Mouse (Mus musculus) forebrain, embryonic 12.5 days (tissue): ENCODE data around the gene Obsl1. TPM values are rescaled to one million over a fixed set of nuclear protein-coding genes. Genes with fewer than 3 reads are reported as not detected.

Experiments
- ATAC-seq: fragments of 200-750 bp; cut with Nextera tagmentation; 2 replicates; pipeline ENCODE4 v1.8.0; 2017; ENCODE audit warnings: moderate TSS enrichment; ENCODE audit not compliant: low FRiP score
- H3K27ac ChIP-seq: fragments of 300-500 bp; sonication (generic); 2 replicates; pipeline ENCODE4 v1.5.1; 2016; ENCODE audit warnings: mild to moderate bottlenecking
- H3K27me3 ChIP-seq: fragments of 300-500 bp; sonication (generic); 2 replicates; pipeline ENCODE4 v1.6.1; 2016; ENCODE audit warnings: mild to moderate bottlenecking
- H3K36me3 ChIP-seq: fragments of 300-500 bp; sonication (generic); replicated peaks from 2 replicates; pipeline ENCODE4 v1.6.1; 2016; ENCODE audit warnings: mild to moderate bottlenecking
- H3K4me1 ChIP-seq: fragments of 300-500 bp; sonication (generic); 2 replicates; pipeline ENCODE4 v1.6.1; 2016
- H3K4me2 ChIP-seq: fragments of 300-500 bp; sonication (generic); 2 replicates; pipeline ENCODE4 v1.6.1; 2016; ENCODE audit warnings: mild to moderate bottlenecking, moderate library complexity
- H3K4me3 ChIP-seq: fragments of 300-500 bp; sonication (generic); replicated peaks from 2 replicates; pipeline ENCODE4 v1.5.1; 2016; ENCODE audit warnings: mild to moderate bottlenecking
- H3K9ac ChIP-seq: fragments of 300-500 bp; sonication (generic); 2 replicates; pipeline ENCODE4 v1.6.1; 2016; ENCODE audit warnings: mild to moderate bottlenecking
- H3K9me3 ChIP-seq: fragments of 300-500 bp; sonication (generic); 2 replicates; pipeline ENCODE4 v1.6.1; 2016
- WGBS: fragments of 180-500 bp; shearing (Covaris S2); methylation state at CpG from one replicate; pipeline ENCODE4 v1.1.7; 2016; 5-methylcytosine and 5-hydroxymethylcytosine counted together
- polyA plus RNA-seq: library from polyadenylated mRNA; unstranded; fragments of >200 nt; fragmentation: Nextera tagmentation; extraction: Ambion mirVana; gene quantifications from 2 replicates; pipeline ENCODE4 v1.2.1, GENCODE M21; 2016

The Obsl1 gene
- polyA plus RNA-seq, 1 experiment from 2014 or later: 36.8 TPM

DNA sequence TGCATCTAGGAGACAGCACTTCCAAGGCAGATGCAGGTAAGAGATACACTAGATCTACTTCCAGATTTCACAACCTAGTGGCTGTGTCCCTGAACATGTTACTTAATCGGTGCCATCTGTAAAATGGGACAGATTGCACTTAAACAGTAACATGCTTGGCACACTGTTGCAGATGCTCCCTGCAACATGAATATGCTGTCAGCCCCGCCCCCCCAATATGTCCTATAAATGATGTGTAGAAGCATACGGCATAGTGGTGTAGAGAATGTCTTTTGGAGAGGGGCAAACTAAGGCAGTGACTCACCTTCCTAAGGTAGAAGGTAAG, 28.3 kb downstream of the Obsl1 start:
- Histone ChIP-seq H3K9ac (peak overlapping the region; percentile 85; the same call in 1 of the 2 replicates), H3K27ac (no peak overlapping the region), H3K4me3 (peak overlapping the region; percentile 86), H3K4me1 (peaks cover 41% of the 10 kb centered on the region), H3K9me3 (no peaks in the 10 kb centered on the region), H3K27me3 (peaks cover 33% of the 10 kb centered on the region), H3K4me2 (peak overlapping the region; percentile 90), H3K36me3 (peaks cover 38% of the 10 kb centered on the region)
- WGBS: 51% methylated on average over 3 of the region's 3 CpGs
- no peak for ATAC-seq

- WGBS: 11% methylated on average over 35 of the region's 35 CpGs
- Histone ChIP-seq H3K4me1 (peaks cover 36% of the 10 kb centered on the region), H3K27ac (no peak overlapping the region), H3K9me3 (no peaks in the 10 kb centered on the region), H3K9ac (0 out of 2 replicates have a peak overlapping the region, but pooled peaks have one; percentile 21), H3K4me2 (peak overlapping the region; percentile 90), H3K27me3 (peaks cover 28% of the 10 kb centered on the region), H3K4me3 (peak overlapping the region; percentile 86), H3K36me3 (peaks cover 43% of the 10 kb centered on the region)
- peak; percentile 12; the same call in 1 of the 2 replicates for ATAC-seq
Measured at GRCm38 (mm10) chr1:75477264-75477965, 28.8 kb downstream of the Obsl1 start.

DNA sequence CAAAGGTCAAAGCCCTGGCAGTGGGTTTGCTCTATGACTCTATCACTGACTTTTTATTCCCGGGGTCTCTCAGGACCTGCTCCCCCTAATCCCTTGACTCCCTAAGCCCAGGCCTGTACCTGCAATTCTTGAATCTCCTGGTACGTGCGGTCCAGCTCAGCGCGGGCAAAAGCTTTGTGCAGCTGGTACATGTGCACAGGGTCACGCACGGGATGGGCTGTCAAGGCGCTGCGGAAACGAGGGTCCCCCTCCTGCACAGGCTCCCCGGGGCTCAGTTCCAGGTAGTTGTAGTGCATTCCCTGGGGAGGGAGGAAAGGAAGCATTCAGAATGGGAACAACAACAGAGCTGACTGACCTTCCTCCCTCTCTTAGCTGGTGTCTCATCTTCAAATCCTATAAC, 29.8 kb downstream of the Obsl1 start:
- H3K36me3 ChIP-seq: peaks cover 46% of the 10 kb centered on the region
- H3K4me2 ChIP-seq: no peak overlapping the region
- 90% methylated on average over 11 of the region's 11 CpGs for WGBS
- H3K4me1 ChIP-seq: peaks cover 33% of the 10 kb centered on the region
- H3K27me3 ChIP-seq: peaks cover 18% of the 10 kb centered on the region
- no peak overlapping the region for H3K9ac ChIP-seq
- ATAC-seq: no peak
- no peaks in the 10 kb centered on the region for H3K9me3 ChIP-seq
- H3K4me3 ChIP-seq: no peak overlapping the region
- H3K27ac ChIP-seq: no peak overlapping the region

GRCm38 (mm10) chr1:75469287-75469825, 36.9 kb downstream of the Obsl1 start:
- Histone ChIP-seq H3K27ac (no peak overlapping the region), H3K4me3 (no peak overlapping the region), H3K9ac (no peak overlapping the region), H3K4me1 (peaks cover 16% of the 10 kb centered on the region; the same call in 1 of the 2 replicates), H3K27me3 (peaks cover 41% of the 10 kb centered on the region), H3K36me3 (peaks cover 22% of the 10 kb centered on the region), H3K4me2 (no peak overlapping the region), H3K9me3 (no peaks in the 10 kb centered on the region)
- 85% methylated on average over 17 of the region's 17 CpGs for WGBS
- no peak for ATAC-seq

GRCm38 (mm10) chr1:75467215-75467927, 38.9 kb downstream of the Obsl1 start:
- H3K36me3 ChIP-seq: peaks cover 2% of the 10 kb centered on the region; the same call in 1 of the 2 replicates
- H3K4me1 ChIP-seq: peaks cover 27% of the 10 kb centered on the region; the same call in 1 of the 2 replicates
- peaks cover 50% of the 10 kb centered on the region for H3K27me3 ChIP-seq
- peak; percentile 78 for ATAC-seq
- no peak overlapping the region for H3K4me2 ChIP-seq
- no peak overlapping the region for H3K9ac ChIP-seq
- no peak overlapping the region for H3K27ac ChIP-seq
- 7% methylated on average over 14 of the region's 14 CpGs for WGBS
- H3K4me3 ChIP-seq: no peak overlapping the region
- H3K9me3 ChIP-seq: no peaks in the 10 kb centered on the region

DNA sequence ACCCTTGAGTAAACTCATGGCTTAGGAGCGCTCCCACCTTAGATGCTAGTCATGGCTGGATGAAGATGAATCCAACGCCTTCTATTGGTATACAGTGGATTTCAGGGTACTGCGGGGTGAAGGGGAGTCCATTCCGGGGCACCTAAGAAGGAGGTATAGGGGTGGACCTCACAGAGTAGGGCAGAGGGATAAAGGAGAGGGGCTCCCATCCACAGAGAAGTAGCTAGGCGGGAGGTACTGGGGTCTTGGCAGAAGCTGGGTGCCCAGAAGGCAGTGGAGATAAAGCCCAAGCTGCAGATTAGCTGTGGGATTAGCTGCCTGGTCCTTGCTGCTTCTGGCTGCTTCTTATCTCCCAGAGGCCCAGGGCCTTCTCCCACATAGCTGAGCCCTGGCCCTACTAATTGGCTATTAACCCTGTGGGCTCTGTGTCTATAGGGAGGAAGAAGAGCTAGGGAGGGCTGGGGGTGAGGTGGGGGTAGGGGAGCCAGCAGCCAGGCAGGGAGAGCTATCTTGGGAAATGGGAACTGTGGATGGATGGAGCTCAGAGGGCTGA, 42.5 kb downstream of the Obsl1 start:
- ATAC-seq: no peak
- H3K36me3 ChIP-seq: no peaks in the 10 kb centered on the region
- peaks cover 57% of the 10 kb centered on the region for H3K27me3 ChIP-seq
- H3K9ac ChIP-seq: no peak overlapping the region
- H3K4me1 ChIP-seq: peaks cover 33% of the 10 kb centered on the region
- H3K27ac ChIP-seq: no peak overlapping the region
- no peak overlapping the region for H3K4me3 ChIP-seq
- WGBS: 59% methylated on average over 5 of the region's 5 CpGs
- H3K4me2 ChIP-seq: no peak overlapping the region
- no peaks in the 10 kb centered on the region for H3K9me3 ChIP-seq

GRCm38 (mm10) chr1:75462636-75463035, 43.6 kb downstream of the Obsl1 start:
- no peak for ATAC-seq
- H3K4me2 ChIP-seq: no peak overlapping the region
- peaks cover 58% of the 10 kb centered on the region for H3K27me3 ChIP-seq
- H3K27ac ChIP-seq: no peak overlapping the region
- WGBS: 42% methylated on average over 1 of the region's 1 CpGs
- peaks cover 41% of the 10 kb centered on the region for H3K4me1 ChIP-seq
- no peaks in the 10 kb centered on the region for H3K36me3 ChIP-seq
- no peak overlapping the region for H3K4me3 ChIP-seq
- H3K9me3 ChIP-seq: no peaks in the 10 kb centered on the region
- no peak overlapping the region for H3K9ac ChIP-seq

DNA sequence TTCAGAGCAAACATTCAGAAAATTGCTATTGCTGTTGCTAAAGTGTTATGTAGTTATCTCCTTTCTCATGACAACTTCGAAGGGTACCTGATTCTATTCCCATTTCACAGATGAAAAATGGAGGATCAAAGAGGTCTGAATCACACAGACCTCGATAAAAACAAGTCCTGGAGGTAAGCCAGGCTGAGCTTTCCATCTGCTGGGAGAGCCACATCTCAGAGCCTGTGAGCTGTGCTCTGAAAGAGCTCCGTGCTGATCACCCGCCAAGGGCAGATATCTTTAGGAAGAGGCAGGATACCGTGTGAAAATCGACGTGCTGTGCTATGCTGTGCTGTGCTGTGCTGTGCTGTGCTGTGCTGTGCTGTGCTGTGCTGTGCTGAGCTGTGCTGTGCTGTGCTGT, 46.0 kb downstream of the Obsl1 start:
- Histone ChIP-seq H3K4me3 (no peak overlapping the region), H3K4me1 (peaks cover 59% of the 10 kb centered on the region), H3K27ac (no peak overlapping the region), H3K27me3 (peaks cover 67% of the 10 kb centered on the region), H3K36me3 (no peaks in the 10 kb centered on the region), H3K9ac (no peak overlapping the region), H3K9me3 (no peaks in the 10 kb centered on the region), H3K4me2 (no peak overlapping the region)
- 77% methylated on average over 7 of the region's 7 CpGs for WGBS
- ATAC-seq: no peak

GRCm38 (mm10) chr1:75458789-75459684, 47.2 kb downstream of the Obsl1 start:
- WGBS: 19% methylated on average over 23 of the region's 23 CpGs
- peak overlapping the region; percentile 33 for H3K4me3 ChIP-seq
- H3K27ac ChIP-seq: peak overlapping the region; percentile 69
- H3K4me1 ChIP-seq: peaks cover 59% of the 10 kb centered on the region
- H3K4me2 ChIP-seq: peak overlapping the region; percentile 58
- H3K27me3 ChIP-seq: peaks cover 66% of the 10 kb centered on the region
- peak overlapping the region; percentile 38; the same call in 1 of the 2 replicates for H3K9ac ChIP-seq
- ATAC-seq: no peak
- H3K9me3 ChIP-seq: no peaks in the 10 kb centered on the region
- H3K36me3 ChIP-seq: no peaks in the 10 kb centered on the region

- H3K27me3 ChIP-seq: peaks cover 67% of the 10 kb centered on the region
- WGBS: 1% methylated on average over 42 of the region's 42 CpGs
Measured at GRCm38 (mm10) chr1:75458025-75458788, 48.0 kb downstream of the Obsl1 start.

GRCm38 (mm10) chr1:75457710-75458024, 48.6 kb downstream of the Obsl1 start:
- no peaks in the 10 kb centered on the region for H3K36me3 ChIP-seq
- no peaks in the 10 kb centered on the region for H3K9me3 ChIP-seq
- peak overlapping the region; percentile 58 for H3K4me2 ChIP-seq
- H3K27ac ChIP-seq: peak overlapping the region; percentile 21
- H3K4me3 ChIP-seq: 0 out of 2 replicates have a peak overlapping the region, but pooled peaks have one; percentile 1
- no peak overlapping the region for H3K9ac ChIP-seq
- 3% methylated on average over 8 of the region's 10 CpGs for WGBS
- ATAC-seq: peak; percentile 10; the same call in 1 of the 2 replicates
- peaks cover 64% of the 10 kb centered on the region for H3K4me1 ChIP-seq
- peaks cover 72% of the 10 kb centered on the region for H3K27me3 ChIP-seq

More at GRCm38 (mm10) chr1:75458025-75458788, 48.0 kb downstream of the Obsl1 start:
- peak; percentile 68 for ATAC-seq
- Histone ChIP-seq H3K27ac (peak overlapping the region; percentile 69), H3K9me3 (no peaks in the 10 kb centered on the region), H3K4me1 (peaks cover 60% of the 10 kb centered on the region), H3K4me2 (peak overlapping the region; percentile 58), H3K4me3 (peak overlapping the region; percentile 33), H3K36me3 (no peaks in the 10 kb centered on the region), H3K9ac (peak overlapping the region; percentile 38; the same call in 1 of the 2 replicates)
